Mouse (Mus musculus) liver, embryonic 15.5 days (tissue): ENCODE data around the gene Bri3. TPM values are rescaled to one million over a fixed set of nuclear protein-coding genes. Genes with fewer than 3 reads are reported as not detected.

Experiments used
- ATAC-seq: fragments of 200-750 bp; cut with Nextera tagmentation; 2 replicates; pipeline ENCODE4 v1.8.0; 2017; ENCODE audit warnings: moderate number of reproducible peaks, mild to moderate bottlenecking, moderate library complexity; ENCODE audit not compliant: insufficient read depth
- H3K27ac ChIP-seq: fragments of 300-500 bp; sonication (generic); replicated peaks from 2 replicates; pipeline ENCODE4 v1.5.1; 2015; ENCODE audit warnings: mild to moderate bottlenecking, inconsistent platforms
- H3K27me3 ChIP-seq: fragments of 300-500 bp; sonication (generic); 2 replicates; pipeline ENCODE4 v1.6.1; 2015; ENCODE audit warnings: mild to moderate bottlenecking, inconsistent platforms
- H3K36me3 ChIP-seq: fragments of 300-500 bp; sonication (generic); replicated peaks from 2 replicates; pipeline ENCODE4 v1.6.1; 2015; ENCODE audit warnings: moderate library complexity, mild to moderate bottlenecking, inconsistent platforms
- H3K4me1 ChIP-seq: fragments of 300-500 bp; sonication (generic); replicated peaks from 2 replicates; pipeline ENCODE4 v1.6.1; 2015; ENCODE audit warnings: inconsistent platforms
- H3K4me2 ChIP-seq: fragments of 300-500 bp; sonication (generic); 2 replicates; pipeline ENCODE4 v1.6.1; 2015; ENCODE audit warnings: moderate library complexity, mild to moderate bottlenecking, inconsistent platforms
- H3K4me3 ChIP-seq: fragments of 300-500 bp; sonication (generic); replicated peaks from 2 replicates; pipeline ENCODE4 v1.5.1; 2015; ENCODE audit warnings: mild to moderate bottlenecking, inconsistent platforms
- H3K9ac ChIP-seq: fragments of 300-500 bp; sonication (generic); 2 replicates; pipeline ENCODE4 v1.6.1; 2015; ENCODE audit warnings: moderate library complexity, mild to moderate bottlenecking, inconsistent platforms
- H3K9me3 ChIP-seq: fragments of 300-500 bp; sonication (generic); replicated peaks from 2 replicates; pipeline ENCODE4 v1.6.1; 2016; ENCODE audit warnings: inconsistent platforms
- WGBS: fragments of 180-500 bp; shearing (Covaris S2); methylation state at CpG from one replicate; pipeline ENCODE4 v1.1.7; 2015; ENCODE audit warnings: mixed read lengths; ENCODE audit not compliant: insufficient replicate concordance; 5-methylcytosine and 5-hydroxymethylcytosine counted together
- polyA plus RNA-seq: library from polyadenylated mRNA; unstranded; fragments of >200 nt; fragmentation: Nextera tagmentation; extraction: Ambion mirVana; gene quantifications from 2 replicates; pipeline ENCODE4 v1.2.1, GENCODE M21; 2015

The Bri3 gene
- polyA plus RNA-seq, 1 experiment from 2014 or later: 20.3 TPM

DNA sequence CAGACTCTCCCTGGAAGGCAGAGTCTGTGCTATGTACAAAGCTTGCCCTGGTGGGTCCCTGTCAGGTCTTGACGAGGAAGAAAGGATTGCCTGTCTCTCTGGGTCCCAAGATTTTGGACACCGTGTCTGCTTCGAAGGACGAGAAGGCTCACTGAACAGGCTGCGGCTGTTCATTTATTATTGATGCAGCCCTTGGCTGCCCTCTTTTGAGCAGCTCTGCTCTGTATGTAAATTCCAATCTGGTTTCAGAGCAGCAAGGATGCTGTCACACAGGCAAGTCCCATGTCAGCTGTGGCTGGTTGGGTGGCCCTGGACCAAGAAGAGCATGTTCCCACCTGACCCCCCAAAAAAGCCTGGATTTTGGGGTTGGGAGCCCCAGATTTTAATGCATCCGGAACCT is 187.2 kb downstream of the Bri3 start:
- Histone ChIP-seq H3K4me2 (no peak overlapping the region), H3K27me3 (no peaks in the 10 kb centered on the region), H3K9me3 (no peaks in the 10 kb centered on the region), H3K9ac (no peak overlapping the region), H3K36me3 (no peaks in the 10 kb centered on the region), H3K4me1 (no peaks in the 10 kb centered on the region), H3K4me3 (no peak overlapping the region), H3K27ac (no peak overlapping the region)
- ATAC-seq: no peak
- WGBS: 82% methylated on average over 6 of the region's 6 CpGs

DNA sequence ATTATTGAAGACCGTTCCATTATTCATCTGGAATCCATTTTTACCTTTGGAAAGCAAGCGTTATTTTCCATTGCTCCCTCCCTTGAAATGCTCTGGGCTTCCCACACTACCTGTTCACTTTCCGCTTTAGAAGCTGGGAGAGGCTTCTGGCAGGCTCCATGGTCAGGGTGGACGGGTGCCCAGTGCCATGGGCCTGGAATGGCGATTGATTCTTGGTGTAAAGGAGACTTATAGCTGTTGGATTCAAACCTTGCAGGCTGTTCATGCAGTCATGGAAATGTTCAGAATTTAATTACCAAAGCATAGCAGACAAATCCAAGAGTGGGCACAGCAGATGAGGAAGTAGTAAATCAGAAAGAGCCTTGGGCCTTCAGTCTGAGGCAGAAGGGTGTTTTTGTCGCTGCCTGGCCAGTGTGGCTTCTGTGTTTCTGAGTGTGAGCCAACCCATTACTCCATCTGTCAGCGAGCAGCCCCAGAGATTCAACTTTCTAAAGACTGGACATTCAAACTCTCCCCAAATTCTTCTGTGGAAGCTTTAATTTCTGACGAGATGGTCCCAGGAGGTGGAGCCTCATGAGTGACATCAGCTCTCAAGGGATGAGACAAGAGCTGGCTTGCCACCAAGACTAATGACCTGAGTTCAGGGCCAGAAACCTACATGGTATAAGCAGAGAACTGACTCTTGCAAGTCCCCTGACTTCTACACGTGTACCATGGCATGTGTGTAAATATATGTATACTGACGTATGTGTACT is 195.2 kb downstream of the Bri3 start:
- Histone ChIP-seq H3K36me3 (no peaks in the 10 kb centered on the region), H3K4me3 (no peak overlapping the region), H3K9ac (no peak overlapping the region), H3K9me3 (no peaks in the 10 kb centered on the region), H3K4me1 (no peaks in the 10 kb centered on the region), H3K27me3 (no peaks in the 10 kb centered on the region), H3K4me2 (no peak overlapping the region), H3K27ac (no peak overlapping the region)
- 55% methylated on average over 10 of the region's 10 CpGs for WGBS
- ATAC-seq: no peak

DNA sequence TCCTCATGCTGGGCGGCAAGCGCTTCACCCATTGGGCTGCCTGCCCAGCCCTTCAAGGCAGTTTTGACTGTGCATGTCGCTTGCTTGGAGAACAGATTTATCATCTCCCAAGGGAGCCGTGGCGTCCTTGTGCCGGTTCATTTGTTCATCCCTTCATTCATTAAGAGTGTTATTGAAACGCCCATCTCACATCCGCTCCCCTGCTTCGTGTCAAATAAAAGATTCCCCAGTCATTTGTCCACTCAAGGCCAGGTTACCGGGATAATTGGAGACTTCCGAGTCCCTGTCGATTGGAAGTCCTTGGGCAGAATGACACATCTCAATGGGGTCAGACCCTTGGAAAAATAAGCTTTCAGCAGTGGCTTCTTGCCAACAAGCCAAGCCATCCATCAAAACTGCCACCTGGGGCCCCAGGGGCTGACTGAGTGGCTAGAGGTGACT is 197.6 kb downstream of the Bri3 start:
- Histone ChIP-seq H3K27ac (no peak overlapping the region), H3K27me3 (no peaks in the 10 kb centered on the region), H3K36me3 (no peaks in the 10 kb centered on the region), H3K9me3 (no peaks in the 10 kb centered on the region), H3K9ac (no peak overlapping the region), H3K4me2 (no peak overlapping the region), H3K4me1 (no peaks in the 10 kb centered on the region), H3K4me3 (no peak overlapping the region)
- 76% methylated on average over 12 of the region's 12 CpGs for WGBS
- ATAC-seq: no peak

DNA sequence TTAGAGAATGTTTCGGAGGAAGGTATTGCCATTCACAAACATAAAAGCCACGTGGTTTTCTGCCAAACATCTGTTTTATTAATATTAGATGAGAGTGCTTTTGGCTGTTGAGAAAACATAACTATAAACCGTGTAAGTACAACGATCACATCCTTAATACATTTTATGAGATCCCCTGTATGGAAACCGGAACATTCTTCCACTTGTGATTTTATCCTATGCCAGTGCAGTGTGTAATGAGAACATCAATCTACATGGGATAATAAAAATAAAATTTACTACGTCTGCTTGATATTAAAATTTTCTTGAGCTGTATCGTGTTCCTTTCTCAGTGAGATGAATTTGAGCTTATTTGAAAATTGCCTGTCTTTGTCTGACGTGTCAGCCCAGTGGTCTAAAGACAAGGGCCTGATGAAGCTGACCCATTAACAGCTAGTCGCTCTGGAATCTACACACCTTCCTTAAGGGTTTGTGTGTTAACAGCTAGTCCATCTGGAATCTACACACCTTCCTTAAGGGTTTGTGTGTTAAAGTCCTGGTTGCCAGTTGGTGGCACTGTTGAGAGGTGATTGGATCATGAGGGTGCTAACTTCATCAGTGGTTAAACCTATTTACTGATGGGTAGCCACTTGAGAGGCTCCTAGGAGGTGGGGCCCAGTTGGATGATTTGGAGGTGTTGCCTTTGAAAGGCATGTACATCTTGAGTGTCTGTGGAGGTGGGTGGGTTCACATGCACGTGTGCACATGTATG is 202.4 kb downstream of the Bri3 start:
- H3K9me3 ChIP-seq: no peaks in the 10 kb centered on the region
- no peak for ATAC-seq
- H3K4me3 ChIP-seq: no peak overlapping the region
- no peaks in the 10 kb centered on the region for H3K4me1 ChIP-seq
- no peak overlapping the region for H3K27ac ChIP-seq
- no peak overlapping the region for H3K9ac ChIP-seq
- WGBS: 60% methylated on average over 10 of the region's 10 CpGs
- no peaks in the 10 kb centered on the region for H3K27me3 ChIP-seq
- no peak overlapping the region for H3K4me2 ChIP-seq
- no peaks in the 10 kb centered on the region for H3K36me3 ChIP-seq

DNA sequence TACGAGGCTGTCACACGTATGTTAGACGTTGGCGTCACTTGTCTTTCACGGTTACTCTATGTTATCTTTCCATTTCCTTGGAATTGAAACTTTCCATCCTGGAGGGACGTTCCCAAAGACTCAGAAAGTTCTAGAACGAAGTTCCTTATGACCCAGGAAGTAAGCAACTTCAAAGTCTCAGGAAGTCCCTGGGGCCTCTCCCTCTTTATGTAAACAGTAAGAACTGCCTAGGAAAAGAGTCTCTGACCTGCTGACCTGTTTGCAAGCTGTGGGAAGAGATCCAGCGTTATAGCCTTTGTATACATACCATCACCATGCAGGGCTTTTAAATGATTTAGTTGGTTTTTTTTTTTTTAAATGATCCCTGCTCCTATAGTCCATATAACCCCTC is 203.0 kb downstream of the Bri3 start:
- no peaks in the 10 kb centered on the region for H3K4me1 ChIP-seq
- whole genome bisulfite sequencing: 41% methylated on average over 8 of the region's 8 CpGs
- no peak overlapping the region for H3K4me2 ChIP-seq
- no peak overlapping the region for H3K27ac ChIP-seq
- no peaks in the 10 kb centered on the region for H3K36me3 ChIP-seq
- H3K9ac ChIP-seq: no peak overlapping the region
- no peak for ATAC-seq
- H3K9me3 ChIP-seq: no peaks in the 10 kb centered on the region
- H3K27me3 ChIP-seq: no peaks in the 10 kb centered on the region
- H3K4me3 ChIP-seq: no peak overlapping the region

DNA sequence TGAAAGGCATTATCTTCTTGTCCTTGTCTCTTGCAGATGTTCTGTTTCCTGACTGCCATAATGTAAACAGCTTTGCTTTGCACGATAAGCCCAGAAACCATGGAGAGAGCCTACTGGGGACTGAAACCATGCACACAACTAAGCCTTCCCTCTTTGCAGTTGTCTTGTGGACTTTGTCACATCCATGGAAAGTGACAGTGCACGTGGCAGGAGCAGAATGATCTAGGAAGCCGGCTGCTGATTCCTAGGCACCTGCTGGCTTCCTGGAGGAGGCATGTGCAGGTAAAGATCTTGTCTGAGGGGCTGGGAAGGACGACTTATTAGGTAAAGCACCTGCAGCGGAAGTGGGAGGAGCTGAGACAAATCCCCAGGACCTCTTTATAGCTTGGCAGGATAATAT is 203.7 kb downstream of the Bri3 start:
- Histone ChIP-seq H3K4me1 (no peaks in the 10 kb centered on the region), H3K27me3 (no peaks in the 10 kb centered on the region), H3K27ac (no peak overlapping the region), H3K9me3 (no peaks in the 10 kb centered on the region), H3K4me3 (no peak overlapping the region), H3K36me3 (no peaks in the 10 kb centered on the region), H3K9ac (no peak overlapping the region), H3K4me2 (no peak overlapping the region)
- no peak for ATAC-seq
- WGBS: 36% methylated on average over 5 of the region's 5 CpGs

DNA sequence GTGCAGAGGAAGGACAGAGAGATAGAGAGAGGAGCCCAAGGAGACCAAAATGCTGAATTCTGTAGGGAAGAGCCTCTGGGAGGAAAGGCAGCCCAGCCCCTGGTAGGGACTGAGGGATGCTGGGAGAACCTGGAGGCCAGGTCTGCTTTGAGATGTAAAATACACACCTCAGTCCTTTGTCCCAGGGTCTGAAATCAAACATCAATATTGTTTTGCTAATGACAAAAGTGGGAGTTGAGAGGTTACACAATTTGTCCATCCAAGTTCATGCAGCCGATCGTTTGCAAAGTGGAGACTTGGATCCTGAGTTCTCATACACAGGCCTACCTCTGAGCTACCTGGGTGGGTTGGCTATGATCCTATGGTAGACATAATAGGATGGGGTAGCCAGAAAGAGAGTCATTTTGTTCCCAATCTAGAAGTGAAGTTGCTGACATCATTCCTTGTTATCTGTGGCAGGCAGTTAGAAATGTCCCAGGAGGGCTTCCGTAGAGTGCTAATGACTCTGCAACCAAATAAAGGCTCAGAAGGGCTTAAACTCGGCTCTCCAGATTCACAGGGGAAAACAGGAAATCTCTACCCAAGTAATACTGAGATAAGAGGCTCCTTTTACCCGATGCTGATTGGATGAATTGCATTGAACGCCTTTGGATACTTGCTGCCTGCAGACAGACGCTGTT is 208.7 kb downstream of the Bri3 start:
- Histone ChIP-seq H3K27ac (no peak overlapping the region), H3K9me3 (no peaks in the 10 kb centered on the region), H3K4me2 (no peak overlapping the region), H3K27me3 (no peaks in the 10 kb centered on the region), H3K4me3 (no peak overlapping the region), H3K9ac (no peak overlapping the region), H3K36me3 (no peaks in the 10 kb centered on the region), H3K4me1 (no peaks in the 10 kb centered on the region)
- WGBS: 38% methylated on average over 7 of the region's 7 CpGs
- ATAC-seq: no peak

DNA sequence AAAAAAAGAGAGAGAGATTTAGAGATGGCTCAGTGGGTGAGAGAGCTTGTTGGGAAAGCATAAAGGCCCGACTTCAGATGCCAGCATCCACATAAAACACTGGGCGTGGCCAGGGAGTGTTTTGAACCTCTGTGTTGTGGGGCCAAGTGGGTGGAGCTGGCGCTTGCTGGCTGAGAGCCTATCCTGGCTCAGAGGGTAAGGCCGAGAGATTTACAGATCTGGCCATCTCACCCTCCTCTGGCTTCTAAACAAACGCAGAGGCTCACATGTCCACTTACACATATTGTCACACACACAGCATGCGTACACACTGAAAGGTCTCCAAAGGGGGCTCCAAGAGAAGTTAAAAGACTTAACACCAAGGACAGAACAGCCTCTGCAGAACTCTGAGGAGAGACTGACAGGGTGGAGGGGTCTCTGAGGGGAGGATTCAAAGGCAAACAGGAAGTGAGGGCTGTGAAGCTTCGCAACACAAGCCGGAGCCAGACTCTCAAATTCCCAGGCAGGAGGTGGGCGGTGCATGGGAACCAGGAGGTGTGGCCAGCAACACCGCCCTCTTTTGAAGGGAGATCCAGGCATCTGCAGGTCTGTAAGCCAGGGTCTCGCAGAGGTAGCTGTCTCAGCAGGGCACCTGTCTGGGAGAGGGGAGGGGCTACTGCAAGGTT is 213.5 kb downstream of the Bri3 start:
- 11% methylated on average over 11 of the region's 11 CpGs for WGBS

DNA sequence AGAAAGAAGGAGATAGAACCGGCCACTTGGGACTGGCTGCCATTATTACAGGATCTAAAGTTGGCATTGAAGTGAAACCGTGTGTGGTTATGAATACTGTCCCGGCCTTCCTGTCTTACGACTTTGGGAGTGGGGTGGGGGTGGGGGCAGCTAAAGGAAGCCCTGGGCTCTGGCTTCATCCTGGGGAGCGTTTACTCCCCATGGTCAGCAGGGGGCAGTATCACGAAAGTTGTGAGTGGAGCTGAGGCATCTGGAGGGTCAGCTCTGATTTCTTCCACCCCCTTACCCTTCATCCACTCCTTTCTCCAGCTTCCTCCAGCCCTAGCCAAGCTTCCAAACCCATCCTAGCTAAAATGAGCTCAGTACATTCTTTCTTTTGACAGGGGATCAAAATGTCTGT is 222.8 kb downstream of the Bri3 start:
- 34% methylated on average over 6 of the region's 6 CpGs for WGBS
- Histone ChIP-seq H3K27ac (no peak overlapping the region), H3K27me3 (no peaks in the 10 kb centered on the region), H3K4me1 (no peaks in the 10 kb centered on the region), H3K36me3 (no peaks in the 10 kb centered on the region), H3K4me2 (no peak overlapping the region), H3K9ac (no peak overlapping the region), H3K4me3 (no peak overlapping the region), H3K9me3 (no peaks in the 10 kb centered on the region)
- no peak for ATAC-seq

More for the DNA sequence above, 213.5 kb downstream of the Bri3 start:
- Histone ChIP-seq H3K36me3 (no peaks in the 10 kb centered on the region), H3K27me3 (no peaks in the 10 kb centered on the region), H3K4me3 (no peak overlapping the region), H3K27ac (no peak overlapping the region), H3K4me1 (no peaks in the 10 kb centered on the region), H3K4me2 (peak overlapping the region; percentile 16; the same call in 1 of the 2 replicates), H3K9ac (no peak overlapping the region), H3K9me3 (no peaks in the 10 kb centered on the region)
- ATAC-seq: no peak

DNA sequence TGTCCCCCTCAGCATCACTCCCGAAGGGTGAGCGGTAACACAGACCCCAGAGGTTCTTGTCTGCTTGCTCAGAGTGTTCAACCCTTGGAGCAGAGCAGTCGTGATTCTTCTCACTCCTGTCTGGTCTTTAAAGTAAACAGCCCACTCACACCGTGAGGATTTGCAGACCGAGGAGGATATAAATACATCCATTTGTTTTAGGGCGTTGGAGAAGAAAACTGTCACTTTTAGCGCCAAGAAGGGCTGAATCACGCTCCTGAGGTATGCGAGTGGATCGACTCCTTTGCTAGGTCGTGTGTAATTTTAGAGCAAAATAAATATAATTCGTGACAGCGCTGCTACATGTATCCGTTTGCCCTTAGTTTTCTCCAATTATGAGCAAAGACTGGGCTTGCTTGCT is 228.8 kb downstream of the Bri3 start:
- Histone ChIP-seq H3K27me3 (no peaks in the 10 kb centered on the region), H3K9me3 (0 out of 2 replicates have a peak, but pooled peaks cover 4% of the 10 kb centered on the region), H3K4me1 (no peaks in the 10 kb centered on the region), H3K4me3 (no peak overlapping the region), H3K4me2 (no peak overlapping the region), H3K27ac (no peak overlapping the region), H3K9ac (no peak overlapping the region), H3K36me3 (no peaks in the 10 kb centered on the region)
- WGBS: 67% methylated on average over 14 of the region's 14 CpGs
- no peak for ATAC-seq

DNA sequence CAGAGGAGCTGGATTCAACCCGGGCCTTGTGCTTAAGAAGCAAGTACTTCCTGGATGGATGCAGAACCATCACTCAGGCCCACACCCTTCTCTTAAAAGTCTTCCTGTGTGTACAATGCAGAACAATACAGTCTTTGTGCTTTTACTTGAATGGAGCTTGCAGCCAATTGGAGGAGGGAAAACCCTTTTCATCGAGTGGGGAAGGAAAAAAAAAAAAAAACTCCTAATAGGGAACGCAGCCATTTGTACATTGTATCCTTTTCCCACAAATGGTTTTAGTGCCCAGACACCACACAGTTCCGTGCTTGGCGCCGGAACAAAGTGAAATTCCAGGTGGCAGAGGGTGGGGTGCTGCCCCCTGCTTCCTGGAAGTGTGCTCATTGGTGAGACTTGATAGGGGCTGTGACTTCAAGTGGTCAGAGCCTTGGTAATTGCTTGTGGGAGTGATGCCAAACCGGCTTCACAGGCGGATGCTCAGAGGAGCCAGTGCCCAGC is 235.5 kb downstream of the Bri3 start:
- no peak overlapping the region for H3K27ac ChIP-seq
- no peak overlapping the region for H3K4me2 ChIP-seq
- no peak for ATAC-seq
- H3K9me3 ChIP-seq: 0 out of 2 replicates have a peak, but pooled peaks cover 6% of the 10 kb centered on the region
- no peaks in the 10 kb centered on the region for H3K27me3 ChIP-seq
- H3K9ac ChIP-seq: no peak overlapping the region
- no peaks in the 10 kb centered on the region for H3K4me1 ChIP-seq
- no peak overlapping the region for H3K4me3 ChIP-seq
- 47% methylated on average over 8 of the region's 8 CpGs for WGBS
- H3K36me3 ChIP-seq: no peaks in the 10 kb centered on the region
